Mouse (Mus musculus): ENCODE results near the gene Il11ra1.

Gene Il11ra1

DNA sequence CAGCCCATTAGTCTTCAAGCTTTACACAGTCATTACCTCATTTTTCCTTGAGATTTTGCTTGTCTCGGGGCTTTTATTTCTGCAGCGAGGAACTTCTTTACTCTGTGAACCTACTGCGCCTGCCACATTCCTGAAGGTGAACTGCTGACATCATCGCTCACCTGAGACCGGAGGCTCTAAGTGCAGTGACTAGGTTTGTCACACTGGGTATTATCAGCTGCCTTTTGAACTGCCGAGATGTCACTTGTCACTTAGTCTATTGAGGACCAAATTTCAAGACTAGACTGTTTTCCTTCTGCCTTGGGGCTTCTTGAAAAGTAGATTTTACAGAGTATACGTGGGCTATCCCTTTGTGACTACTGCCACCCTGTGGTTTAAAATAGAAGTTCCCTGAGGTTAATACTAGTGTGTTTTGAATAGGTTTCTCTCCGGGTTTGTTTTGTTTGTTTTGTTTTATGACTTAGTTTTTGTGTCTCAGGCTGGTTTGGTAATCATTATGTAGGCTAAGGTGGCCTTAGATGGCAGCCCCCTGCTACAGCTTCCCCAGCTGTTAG, 8.5 kb downstream of the Il11ra1 start:
- DNase-seq (ENCODE audit: low spot score in 2 of 2), result no peak

DNA sequence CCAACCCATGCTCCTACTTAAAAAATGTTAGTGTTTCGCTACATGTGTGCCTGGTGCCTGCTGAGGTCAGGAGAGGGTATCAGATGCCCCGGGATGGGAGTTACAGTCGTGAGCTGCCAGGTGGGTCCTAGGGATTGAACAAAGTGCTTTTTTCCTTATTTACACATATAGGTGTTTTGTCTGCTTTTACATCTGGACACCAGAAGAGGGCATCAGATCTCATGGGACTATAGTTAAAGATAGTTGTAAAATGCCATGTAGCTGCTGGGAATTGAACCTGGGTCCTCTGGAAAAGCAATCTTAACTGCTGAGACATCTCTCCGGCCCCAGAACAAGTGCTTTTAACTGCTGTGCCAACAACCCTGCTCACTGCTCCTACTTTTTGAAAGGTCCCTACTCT, 10.4 kb downstream of the Il11ra1 start:
- DNase-seq (ENCODE audit: low spot score in 2 of 2), result no peak

DNA sequence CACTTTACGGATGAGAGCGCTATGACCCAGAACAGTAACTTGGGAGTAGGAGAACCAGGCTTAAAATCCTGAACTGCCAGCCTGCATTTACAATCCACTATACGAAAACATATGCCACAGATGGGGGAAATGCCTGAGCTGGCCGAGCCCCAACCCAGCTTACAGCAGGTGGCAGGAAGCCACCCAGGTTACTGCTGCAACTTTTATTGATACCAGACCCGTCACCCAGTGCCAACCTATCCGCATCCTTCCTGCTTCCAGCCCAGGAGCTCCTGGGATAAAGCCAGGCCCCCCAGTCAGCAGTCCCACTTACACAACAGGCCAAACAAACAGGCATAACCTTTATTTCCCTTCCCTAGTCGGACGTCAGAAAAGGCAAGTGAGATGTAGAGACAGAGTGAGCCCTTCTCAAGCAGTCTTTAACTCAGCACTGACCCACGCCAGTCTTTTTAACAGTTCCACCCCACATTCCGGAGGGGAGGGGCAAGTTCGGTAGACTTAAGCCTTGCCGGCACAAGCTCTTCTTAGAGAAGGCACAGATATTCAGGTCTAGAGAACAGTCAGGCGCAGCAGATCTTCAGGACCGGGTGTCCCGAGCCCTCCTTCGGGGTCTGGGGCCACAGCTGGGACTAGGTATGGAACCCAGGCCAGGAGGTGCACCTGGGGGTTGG, 12.1 kb downstream of the Il11ra1 start:
- DNase-seq (ENCODE audit: low spot score in 2 of 2), result no peak

DNA sequence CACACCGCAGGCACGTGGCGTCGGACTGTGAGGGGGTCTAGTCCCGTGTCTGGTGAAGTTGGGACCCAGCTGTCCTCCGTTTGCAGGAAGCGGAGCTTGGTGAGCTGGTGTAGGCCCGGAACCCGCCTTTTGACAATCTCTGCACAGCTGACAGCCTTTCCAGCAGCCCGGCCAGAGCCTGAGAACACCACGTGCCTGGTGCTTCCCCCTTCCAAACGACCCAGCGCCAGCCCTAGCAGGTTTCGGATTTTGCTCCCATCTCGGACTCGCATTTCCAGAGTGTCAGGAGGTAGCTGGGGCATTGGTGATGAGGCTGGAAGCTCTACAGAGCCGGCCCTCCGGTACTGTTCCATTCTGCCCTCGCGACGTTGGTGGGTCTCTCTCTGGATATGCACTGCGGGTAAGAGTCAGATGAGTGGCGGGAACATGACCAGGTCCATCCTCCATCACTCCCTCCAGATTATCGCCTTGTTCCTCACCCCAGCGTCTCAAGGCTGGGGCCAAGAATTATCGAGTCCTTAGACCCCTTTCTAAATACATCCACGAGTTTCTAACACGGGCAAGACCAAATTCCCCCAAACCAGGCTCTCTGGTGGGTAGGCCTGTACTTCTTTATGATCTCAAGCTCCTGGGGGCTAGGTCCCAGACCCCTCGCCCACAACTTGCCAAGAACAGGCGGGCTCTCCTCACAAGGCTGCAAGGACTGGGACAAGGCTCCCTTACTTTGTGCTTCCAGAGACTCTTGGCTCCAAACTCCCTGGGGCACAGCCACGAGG, 12.8 kb downstream of the Il11ra1 start:
- no peak for DNase-seq (ENCODE audit: low spot score in 2 of 2)

DNA sequence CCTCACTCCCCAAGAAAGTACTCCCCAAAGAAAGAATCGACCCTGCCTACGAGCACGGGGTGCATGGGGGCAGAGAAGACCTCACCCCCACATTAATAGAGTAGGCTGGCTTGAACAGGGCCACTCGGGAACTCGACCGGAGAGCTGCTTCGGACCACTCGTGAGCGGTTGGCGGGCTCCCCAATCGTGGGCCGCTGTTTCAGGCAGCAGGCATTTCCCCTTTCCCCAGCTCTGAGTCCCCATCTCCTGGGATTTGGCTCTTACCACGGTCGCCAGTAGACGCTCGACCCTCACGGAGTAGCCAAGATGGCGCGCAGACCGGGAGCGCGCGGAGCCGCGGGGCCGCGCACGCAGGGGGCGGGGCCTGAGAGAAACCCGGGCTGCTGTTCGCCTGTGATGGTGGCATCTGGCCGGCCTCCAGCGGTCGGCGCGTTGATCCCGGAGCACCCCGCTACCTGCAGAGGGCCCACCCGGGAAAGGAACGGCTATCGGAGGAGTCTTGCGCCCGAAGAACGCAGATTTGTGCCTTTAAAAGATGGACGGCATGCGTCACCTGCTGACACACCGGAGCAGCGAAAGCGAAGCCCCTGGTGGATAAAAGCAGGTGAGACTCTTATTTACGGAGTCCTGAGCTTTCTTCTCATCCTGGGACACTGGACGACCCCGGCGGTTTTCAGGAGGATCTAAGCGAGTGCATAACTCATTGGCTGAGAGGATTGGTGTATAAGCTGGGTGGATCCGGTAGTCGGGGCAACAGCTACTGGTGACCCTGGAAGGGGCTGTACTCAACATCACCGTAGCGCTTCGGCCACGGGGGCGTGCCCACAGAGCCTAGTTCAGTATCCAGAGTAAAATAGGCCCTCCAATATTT, 13.6 kb downstream of the Il11ra1 start, which contains the start of gene Rpp25l:
TSS of gene Rpp25l (minus strand) at position 338 of the 871 bp plus-strand sequence.
- DNase-seq (ENCODE audit: low spot score in 2 of 2), result peak; percentile 76 to 80

DNA sequence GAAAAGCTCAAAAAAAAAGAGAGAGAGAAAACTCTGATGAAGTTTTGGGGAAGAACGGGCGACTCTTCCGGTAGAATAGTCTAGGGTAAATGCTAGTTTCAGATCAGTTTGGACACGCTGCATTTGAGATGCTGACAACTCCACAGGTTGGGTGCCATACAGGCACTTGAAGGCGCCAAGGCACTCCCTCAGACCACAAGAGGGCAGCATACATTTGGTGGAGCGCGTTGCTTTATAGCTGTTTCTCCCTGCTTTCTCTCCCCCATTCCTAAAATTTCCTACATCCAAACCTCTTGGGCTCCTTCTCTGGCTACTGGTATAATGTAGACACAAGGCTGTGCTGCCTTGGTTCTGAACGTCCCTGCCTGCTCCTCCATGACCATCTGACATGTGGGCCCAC, 14.5 kb downstream of the Il11ra1 start:
- peak; percentile 59 to 64 for DNase-seq (ENCODE audit: low spot score in 2 of 2)

GRCm38 (mm10) chr4:41715082-41715481, 15.3 kb downstream of the Il11ra1 start:
- no peak for DNase-seq (ENCODE audit: low spot score in 2 of 2)

- DNase-seq (ENCODE audit: low spot score in 2 of 2), result no peak
These were observed 15.8 kb downstream of the Il11ra1 start for GRCm38 (mm10) chr4:41715596-41715995.

- DNase-seq (ENCODE audit: low spot score in 2 of 2), result no peak
These were observed 17.0 kb downstream of the Il11ra1 start for GRCm38 (mm10) chr4:41716834-41717233.

DNA sequence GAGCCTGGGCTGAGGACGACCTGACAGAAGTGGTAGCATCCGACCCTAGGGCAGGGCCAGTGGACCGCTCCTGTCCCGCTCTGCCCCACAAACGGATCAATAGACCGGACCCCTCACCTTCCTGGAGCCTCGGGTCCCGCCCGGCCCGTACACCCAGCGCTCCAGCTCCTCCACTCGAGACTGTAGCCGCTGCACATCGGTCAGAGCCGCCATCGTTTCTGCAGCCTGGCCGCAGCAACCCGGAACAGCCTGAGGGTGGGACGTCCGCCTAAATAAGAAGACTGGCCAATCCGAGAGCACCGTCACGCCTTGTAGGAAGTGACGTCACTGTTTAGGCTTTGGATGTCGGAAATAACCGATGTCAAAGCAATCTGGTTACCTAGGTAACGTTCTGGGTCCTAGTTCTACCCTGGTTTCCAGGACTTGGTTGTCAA, 23.1 kb downstream of the Il11ra1 start, which contains the start of gene Dctn3:
TSS of gene Dctn3 (minus strand) at position 253 of the 434 bp plus-strand sequence.
- DNase-seq (ENCODE audit: low spot score in 2 of 2), result peak; percentile 88 to 94

DNA sequence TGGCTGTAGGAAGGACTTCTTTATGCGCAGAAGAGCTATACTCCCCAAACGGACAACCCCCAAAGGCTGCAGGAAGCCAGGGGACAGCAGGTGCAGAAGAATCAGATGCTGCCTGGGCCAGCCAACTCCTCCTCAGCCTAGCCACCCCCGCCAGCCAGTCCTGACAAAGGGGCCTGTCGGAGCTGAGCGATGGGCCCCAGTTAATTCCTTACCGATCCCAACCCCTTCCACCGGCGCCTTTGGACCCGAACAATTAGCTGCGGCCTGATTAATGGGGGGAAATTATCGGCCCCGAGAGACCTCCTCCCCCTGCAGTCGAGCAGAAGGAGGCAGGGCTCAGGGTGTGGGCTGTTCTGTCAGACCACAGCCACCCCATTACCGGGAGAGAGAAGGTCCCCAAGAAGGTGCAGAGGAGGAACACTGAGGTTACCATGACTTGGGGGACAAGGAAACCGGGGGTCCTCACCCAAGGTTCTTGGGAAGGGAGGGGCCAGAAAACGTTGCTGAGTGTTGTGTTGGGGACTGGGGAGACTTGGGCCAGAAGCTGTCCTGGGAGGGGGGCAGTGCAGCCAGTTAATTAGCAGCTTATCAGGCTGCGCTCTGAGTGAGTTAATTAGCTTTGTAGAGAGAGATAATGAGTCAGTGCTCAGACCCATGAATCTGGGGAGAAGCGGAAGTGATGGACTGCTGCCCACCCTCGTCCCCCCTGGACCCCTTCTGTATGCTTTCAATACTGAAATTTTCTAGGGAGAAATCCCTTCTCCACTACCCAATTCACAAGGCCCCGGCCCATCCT, 27.2 kb downstream of the Il11ra1 start:
- DNase-seq (ENCODE audit: low spot score in 2 of 2), result no peak

DNA sequence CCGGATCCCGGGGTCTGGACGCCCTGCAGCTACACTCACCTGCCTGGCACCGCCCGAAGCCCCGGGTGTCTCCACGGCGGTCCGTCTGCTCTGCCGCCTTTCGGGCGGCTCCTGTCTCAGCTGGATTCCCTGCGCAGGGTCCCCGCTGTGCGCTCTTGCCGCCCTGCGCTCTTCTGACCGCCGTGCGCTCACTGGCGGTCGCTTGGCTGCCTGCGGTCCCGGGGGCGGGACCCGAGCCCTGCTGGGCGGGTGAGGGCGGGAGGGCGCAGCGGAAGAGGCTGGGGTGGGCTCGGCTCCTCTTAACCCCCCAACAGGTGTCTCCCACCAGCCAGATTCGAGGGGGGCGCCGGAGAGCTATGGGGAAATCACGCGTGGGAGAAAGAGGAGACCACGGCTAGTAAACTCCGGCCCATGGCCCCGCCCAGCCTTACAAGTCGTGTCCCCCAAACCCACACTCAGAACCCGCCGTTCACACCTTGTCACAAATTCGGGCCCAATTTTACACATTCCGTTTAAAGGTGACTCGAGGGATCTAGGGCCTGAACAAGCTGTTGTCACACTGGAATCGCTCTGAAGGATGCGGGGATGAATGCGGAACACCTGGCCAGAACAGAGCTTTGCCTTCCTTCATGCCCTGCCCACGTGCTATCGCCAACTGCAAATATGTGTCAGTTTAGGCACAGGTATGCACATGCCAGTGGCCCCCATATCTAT, 31.4 kb downstream of the Il11ra1 start, which contains the start of gene Arid3c:
TSS of gene Arid3c (minus strand) at position 91 of the 714 bp plus-strand sequence.
- no peak for DNase-seq (ENCODE audit: low spot score in 2 of 2)

- peak; percentile 75 to 76 for DNase-seq (ENCODE audit: low spot score in 2 of 2)
These were observed 37.9 kb downstream of the Il11ra1 start for GRCm38 (mm10) chr4:41737602-41738255.

GRCm38 (mm10) chr4:41738256-41738603, 38.4 kb downstream of the Il11ra1 start:
- no peak for DNase-seq (ENCODE audit: low spot score in 2 of 2)

DNA sequence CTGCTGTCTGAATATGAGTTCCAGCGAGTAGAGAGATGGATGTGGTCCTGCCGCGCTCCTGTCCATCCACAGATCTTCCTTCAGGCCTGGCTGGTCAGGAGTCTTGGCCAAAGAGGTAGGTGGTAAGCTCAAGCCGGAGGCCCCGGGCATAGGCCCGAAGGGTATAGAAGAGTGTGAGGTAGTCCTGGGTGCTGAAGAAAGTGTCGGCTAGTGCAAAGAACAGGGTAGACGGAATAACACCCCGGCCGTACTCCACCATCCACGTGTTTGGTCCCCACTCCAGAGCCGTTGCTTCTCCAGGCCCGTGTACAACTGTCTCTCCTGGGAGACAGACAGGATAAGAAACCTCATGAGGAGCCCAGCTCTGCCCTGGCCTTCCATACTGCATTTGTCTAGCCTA, 39.5 kb downstream of the Il11ra1 start:
- DNase-seq (ENCODE audit: low spot score in 2 of 2), result no peak

- peak; percentile 64 to 65 for DNase-seq (ENCODE audit: low spot score in 2 of 2)
These were observed 40.8 kb downstream of the Il11ra1 start for GRCm38 (mm10) chr4:41740380-41741157.

DNA sequence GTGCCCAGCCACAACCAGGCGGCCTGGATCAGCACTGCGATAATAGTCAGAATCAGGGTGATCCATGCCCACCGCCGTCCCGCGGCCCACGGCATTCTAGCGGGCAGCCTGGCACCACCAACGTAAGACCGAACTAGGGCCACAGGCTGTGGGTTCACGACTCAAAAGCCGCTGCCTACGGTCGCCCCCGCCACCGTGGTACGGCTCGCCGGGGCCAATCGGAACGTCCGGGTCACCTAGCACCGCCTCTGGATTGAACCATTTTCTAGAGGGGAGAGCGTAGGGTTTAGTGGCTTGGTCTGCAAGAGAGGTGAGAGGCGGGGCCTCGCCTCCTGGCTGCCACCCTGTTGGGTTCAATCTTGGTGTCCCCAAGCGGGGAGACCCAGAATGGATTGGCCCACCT, 41.4 kb downstream of the Il11ra1 start:
- DNase-seq (ENCODE audit: low spot score in 2 of 2), result peak; percentile 88 to 91

GRCm38 (mm10) chr4:41744131-41744530, 44.3 kb downstream of the Il11ra1 start:
- DNase-seq (ENCODE audit: low spot score in 2 of 2), result no peak

GRCm38 (mm10) chr4:41745021-41745420, 45.2 kb downstream of the Il11ra1 start:
- DNase-seq (ENCODE audit: low spot score in 2 of 2), result no peak
